Mouse (Mus musculus): ENCODE measurements at regions not wholly inside any gene's neighbourhood (a gene's known extent, or its start where the extent isn't known, plus 50 kb on each side); places are given as distances from the start of the nearest gene placed in this dataset.

DNA sequence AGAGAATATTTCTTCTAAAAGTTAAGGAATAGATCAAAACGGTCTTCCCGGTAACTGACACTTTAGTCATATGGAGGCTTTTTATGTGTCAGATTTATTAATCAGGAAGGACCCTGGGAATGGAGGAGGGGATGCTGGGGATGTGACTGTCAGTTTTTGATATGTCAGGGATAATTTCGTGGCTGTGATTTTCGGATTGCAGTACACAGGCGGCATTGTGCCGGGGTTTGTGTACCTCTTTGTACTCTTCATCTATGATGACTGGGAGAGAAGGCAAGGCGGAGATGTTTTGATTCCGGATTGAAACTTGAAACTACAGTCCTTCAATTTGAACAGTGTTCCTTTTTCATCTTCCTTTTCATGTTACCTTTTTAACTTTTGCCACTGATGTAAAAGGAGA is 344.2 kb downstream of the Mdfic start:
- Histone ChIP-seq H3K9me3 (replicated peaks) (no peaks in the 10 kb centered on the region), H3K36me3 (no peaks in the 10 kb centered on the region), H3K27me3 (ENCODE audit: low read depth, poor library complexity, severe bottlenecking) (no peaks in the 10 kb centered on the region), H3K4me1 (peaks cover 13% of the 10 kb centered on the region; the same call in 1 of the 2 replicates), H3K27ac (replicated peaks) (no peak overlapping the region), H3K4me3 (no peak overlapping the region)
- WGBS, result 88% methylated on average over 8 of the region's 8 CpGs
- no peak for DNase-seq (ENCODE audit: low spot score)

DNA sequence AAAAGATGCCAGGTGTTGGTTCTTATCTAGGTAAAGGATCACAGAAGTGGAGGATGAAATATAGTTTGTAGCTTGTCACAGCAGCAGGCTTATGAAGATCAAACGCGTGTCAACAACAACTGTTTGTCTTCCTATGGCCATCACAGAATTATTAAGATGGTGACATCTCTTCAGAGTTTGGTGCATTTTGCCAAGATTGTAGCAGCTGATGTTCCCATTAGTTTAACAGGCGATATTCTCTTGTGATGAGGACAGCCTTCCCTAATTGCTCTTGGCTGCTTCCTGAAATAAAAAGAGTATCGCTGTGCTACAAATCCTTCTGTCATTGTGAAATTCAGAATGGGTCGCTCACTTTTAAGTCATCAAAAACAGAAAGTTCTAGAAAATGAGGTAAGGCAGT is 344.7 kb downstream of the Mdfic start:
- WGBS, result 92% methylated on average over 5 of the region's 5 CpGs
- DNase-seq (ENCODE audit: low spot score), result no peak
- Histone ChIP-seq H3K36me3 (no peaks in the 10 kb centered on the region), H3K27me3 (ENCODE audit: low read depth, poor library complexity, severe bottlenecking) (no peaks in the 10 kb centered on the region), H3K27ac (replicated peaks) (no peak overlapping the region), H3K9me3 (replicated peaks) (no peaks in the 10 kb centered on the region), H3K4me3 (no peak overlapping the region), H3K4me1 (peaks cover 13% of the 10 kb centered on the region; the same call in 1 of the 2 replicates)

DNA sequence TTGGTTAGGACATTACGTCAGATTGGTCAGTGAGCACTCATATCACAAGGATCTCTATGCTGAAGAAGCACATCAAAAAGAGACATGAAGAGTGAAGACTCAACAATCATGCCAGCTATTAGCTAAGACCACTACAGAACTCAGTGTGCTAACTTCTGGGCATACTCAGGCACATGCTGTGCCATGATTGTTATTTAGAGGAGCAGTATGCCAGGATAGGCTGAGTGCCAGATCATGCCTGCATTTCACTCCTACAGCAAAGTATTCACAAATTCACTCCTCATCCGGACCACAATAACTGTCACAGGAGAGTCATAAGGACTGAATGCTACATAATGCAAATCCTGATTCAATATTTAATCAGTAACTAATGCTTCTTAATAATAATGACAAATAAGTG is 355.8 kb downstream of the Mdfic start:
- H3K27ac ChIP-seq (replicated peaks), result no peak overlapping the region
- no peaks in the 10 kb centered on the region for H3K9me3 ChIP-seq (replicated peaks)
- no peaks in the 10 kb centered on the region for H3K36me3 ChIP-seq
- no peak for DNase-seq (ENCODE audit: low spot score)
- no peaks in the 10 kb centered on the region for H3K27me3 ChIP-seq (ENCODE audit: low read depth, poor library complexity, severe bottlenecking)
- WGBS, result 89% methylated on average over 2 of the region's 2 CpGs
- H3K4me3 ChIP-seq, result no peak overlapping the region
- no peaks in the 10 kb centered on the region for H3K4me1 ChIP-seq

DNA sequence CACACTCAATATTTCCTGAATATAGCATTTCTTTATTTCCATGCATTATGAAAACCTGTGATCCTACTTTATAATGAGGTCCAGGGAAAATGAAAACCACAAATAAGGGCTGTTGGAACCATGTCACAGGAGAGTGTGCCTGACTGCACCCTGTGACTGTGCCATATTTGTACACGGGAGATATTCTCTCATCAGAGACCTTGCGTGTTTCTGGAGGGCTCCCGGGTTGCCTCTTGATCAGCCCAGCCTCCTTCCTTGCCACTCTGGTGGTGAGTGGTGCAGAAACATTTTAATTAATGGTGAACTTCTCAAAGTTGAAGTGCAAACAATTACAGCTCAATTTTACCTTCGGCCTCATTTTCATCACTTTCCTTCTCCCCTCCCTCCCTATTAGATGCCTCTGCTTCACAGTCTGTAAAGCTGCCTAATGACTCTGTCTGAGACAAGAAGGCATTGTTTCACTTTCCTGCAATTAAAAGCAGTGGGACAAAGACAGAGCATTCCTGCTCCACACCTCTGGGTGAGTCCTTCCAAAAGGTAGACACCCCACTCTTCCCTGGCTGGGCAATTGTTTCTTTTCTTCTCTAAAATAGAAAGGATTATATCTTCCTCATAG is 356.8 kb downstream of the Mdfic start:
- DNase-seq (ENCODE audit: low spot score), result no peak
- no peaks in the 10 kb centered on the region for H3K36me3 ChIP-seq
- H3K9me3 ChIP-seq (replicated peaks), result no peaks in the 10 kb centered on the region
- no peaks in the 10 kb centered on the region for H3K27me3 ChIP-seq (ENCODE audit: low read depth, poor library complexity, severe bottlenecking)
- no peak overlapping the region for H3K4me3 ChIP-seq
- H3K27ac ChIP-seq (replicated peaks), result no peak overlapping the region
- WGBS, result 81% methylated on average over 4 of the region's 4 CpGs
- no peaks in the 10 kb centered on the region for H3K4me1 ChIP-seq

DNA sequence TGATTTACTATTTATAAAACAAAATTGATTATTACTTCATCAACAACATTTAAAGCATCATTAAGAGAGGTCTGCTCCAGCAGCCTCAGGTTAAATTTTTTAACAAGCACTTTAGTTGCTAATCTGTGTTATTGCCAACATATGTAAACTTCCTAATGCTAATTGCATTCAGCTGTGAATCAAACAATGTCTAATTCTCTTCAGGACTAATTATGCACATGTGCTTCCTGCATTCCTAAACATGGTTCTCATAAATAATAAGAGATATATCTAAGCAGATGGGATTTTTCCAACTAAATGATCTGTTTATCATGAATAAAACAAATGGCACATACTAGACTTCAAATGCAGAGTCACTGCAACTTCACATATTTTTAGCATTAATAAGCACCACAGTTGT is 357.5 kb downstream of the Mdfic start:
- Histone ChIP-seq H3K4me1 (no peaks in the 10 kb centered on the region), H3K27ac (replicated peaks) (no peak overlapping the region), H3K4me3 (no peak overlapping the region), H3K9me3 (replicated peaks) (no peaks in the 10 kb centered on the region), H3K27me3 (ENCODE audit: low read depth, poor library complexity, severe bottlenecking) (no peaks in the 10 kb centered on the region), H3K36me3 (no peaks in the 10 kb centered on the region)
- no peak for DNase-seq (ENCODE audit: low spot score)

DNA sequence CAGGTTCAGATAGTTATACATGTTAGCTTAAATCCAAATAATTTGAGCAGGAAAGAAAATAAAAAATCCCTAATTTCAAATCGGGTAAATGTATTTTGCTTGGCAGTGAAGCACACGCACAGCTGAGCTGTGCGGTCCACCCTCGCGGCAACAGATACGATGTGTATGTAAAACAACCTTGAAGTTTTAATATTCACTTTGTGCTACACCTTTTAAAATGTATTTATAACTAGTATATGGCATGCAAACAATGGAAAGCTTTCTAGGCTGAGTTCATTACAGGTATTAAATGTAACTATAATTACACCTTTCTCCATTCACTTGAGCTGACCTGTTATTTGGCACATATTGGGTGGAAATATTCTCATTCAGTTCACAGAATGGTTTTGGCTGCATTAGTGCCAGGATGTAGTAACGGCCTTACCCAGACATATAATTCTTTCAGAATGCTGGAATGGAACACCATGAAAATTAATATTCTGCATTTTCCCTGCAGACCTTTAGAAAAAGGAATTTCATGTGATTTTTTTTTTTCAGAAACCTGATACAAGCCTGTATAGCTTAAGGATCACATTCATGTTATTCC is 366.6 kb downstream of the Mdfic start:
- Histone ChIP-seq H3K27me3 (ENCODE audit: low read depth, poor library complexity, severe bottlenecking) (no peaks in the 10 kb centered on the region), H3K27ac (replicated peaks) (no peak overlapping the region), H3K36me3 (no peaks in the 10 kb centered on the region), H3K9me3 (replicated peaks) (no peaks in the 10 kb centered on the region), H3K4me3 (no peak overlapping the region), H3K4me1 (no peaks in the 10 kb centered on the region)
- 93% methylated on average over 7 of the region's 7 CpGs for WGBS
- DNase-seq (ENCODE audit: low spot score), result no peak

DNA sequence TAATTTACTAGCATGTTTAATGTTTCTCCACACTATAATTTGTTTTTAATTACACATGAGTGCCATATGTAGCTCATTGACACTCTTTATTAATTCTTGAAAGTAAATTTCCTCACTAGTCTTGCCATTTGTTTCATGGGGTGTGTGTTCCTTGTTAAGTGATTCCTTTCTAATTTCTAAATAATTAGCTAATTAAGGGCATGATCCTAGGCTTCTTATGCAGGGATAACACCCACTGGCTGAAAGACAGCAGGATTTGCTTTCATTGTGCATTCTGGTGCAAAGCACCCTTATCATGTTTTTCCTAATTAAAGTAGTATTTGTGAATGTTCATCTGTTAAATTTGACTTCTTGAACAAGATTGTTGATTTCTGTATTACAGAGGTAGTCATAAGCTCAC is 378.3 kb downstream of the Mdfic start:
- H3K27me3 ChIP-seq (ENCODE audit: low read depth, poor library complexity, severe bottlenecking), result no peaks in the 10 kb centered on the region
- no peaks in the 10 kb centered on the region for H3K9me3 ChIP-seq (replicated peaks)
- no peak overlapping the region for H3K4me3 ChIP-seq
- no peaks in the 10 kb centered on the region for H3K4me1 ChIP-seq
- no peaks in the 10 kb centered on the region for H3K36me3 ChIP-seq
- no peak for DNase-seq (ENCODE audit: low spot score)
- no peak overlapping the region for H3K27ac ChIP-seq (replicated peaks)

DNA sequence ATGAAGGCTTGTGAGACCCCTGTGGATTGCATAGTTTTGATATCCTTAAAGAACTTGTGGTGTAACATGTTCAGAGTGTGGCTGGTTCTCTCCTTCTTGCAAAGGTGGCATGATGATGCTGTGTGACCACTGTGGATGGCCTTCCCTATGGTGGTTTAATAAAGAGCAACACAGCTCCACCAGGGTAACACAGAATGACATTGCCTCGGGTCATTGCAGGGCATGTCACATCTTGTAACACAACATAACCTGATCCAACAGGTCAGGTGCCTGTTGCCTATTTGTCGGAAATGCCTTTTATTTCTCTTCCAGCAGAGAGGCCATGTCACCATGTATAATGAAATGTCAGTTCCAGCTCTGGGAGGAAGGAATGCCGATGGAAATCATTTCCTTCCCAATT is 420.5 kb downstream of the Mdfic start:
- Histone ChIP-seq H3K27me3 (ENCODE audit: low read depth, poor library complexity, severe bottlenecking) (no peaks in the 10 kb centered on the region), H3K27ac (replicated peaks) (no peak overlapping the region), H3K9me3 (replicated peaks) (no peaks in the 10 kb centered on the region), H3K4me1 (no peaks in the 10 kb centered on the region), H3K4me3 (no peak overlapping the region), H3K36me3 (no peaks in the 10 kb centered on the region)
- DNase-seq (ENCODE audit: low spot score), result no peak
- WGBS, result 65% methylated on average over 3 of the region's 3 CpGs

DNA sequence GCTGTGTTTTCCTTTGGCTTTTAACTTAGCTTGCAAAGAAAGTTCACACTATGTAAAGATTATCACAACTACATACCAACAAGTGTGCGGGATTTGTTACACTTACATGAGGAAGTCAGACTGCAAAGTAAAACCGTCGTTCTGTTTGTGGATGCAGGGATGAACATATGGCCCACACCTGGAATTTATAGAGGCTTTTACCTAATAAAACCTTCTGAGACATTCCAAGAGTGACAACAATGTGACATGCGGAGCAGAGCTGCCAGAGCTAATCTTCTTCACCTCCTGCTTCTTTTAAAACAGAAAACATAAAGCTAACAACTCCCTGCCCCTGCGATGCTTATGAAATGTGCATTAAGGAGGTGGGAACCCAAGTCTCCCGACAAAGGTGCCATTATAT is 424.1 kb downstream of the Mdfic start:
- no peak for DNase-seq (ENCODE audit: low spot score)
- 73% methylated on average over 6 of the region's 6 CpGs for WGBS

DNA sequence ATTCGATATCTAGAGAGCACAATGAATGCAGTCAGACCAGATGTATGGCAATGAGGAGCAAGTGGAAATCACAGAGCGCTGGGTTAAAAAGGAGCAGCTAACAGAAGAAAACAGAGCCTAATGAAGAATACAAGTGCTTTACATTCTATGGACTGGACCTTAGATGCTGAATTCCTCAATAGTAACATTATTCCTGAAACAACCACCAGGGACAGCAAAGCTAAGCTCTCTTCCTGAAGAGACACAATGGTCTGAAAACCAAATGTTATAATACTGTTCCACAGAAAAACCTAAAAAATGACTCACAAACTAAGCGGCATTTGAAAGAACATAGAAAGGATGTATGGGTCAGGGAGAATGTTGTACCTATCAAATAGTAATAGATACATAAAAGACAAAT is 430.1 kb downstream of the Mdfic start:
- peaks cover 8% of the 10 kb centered on the region for H3K4me1 ChIP-seq
- H3K27ac ChIP-seq (replicated peaks), result no peak overlapping the region
- no peaks in the 10 kb centered on the region for H3K9me3 ChIP-seq (replicated peaks)
- 89% methylated on average over 3 of the region's 3 CpGs for WGBS
- no peak overlapping the region for H3K4me3 ChIP-seq
- no peaks in the 10 kb centered on the region for H3K27me3 ChIP-seq (ENCODE audit: low read depth, poor library complexity, severe bottlenecking)
- no peak for DNase-seq (ENCODE audit: low spot score)
- H3K36me3 ChIP-seq, result no peaks in the 10 kb centered on the region

More for the DNA sequence above, 424.1 kb downstream of the Mdfic start:
- Histone ChIP-seq H3K4me1 (peaks cover 7% of the 10 kb centered on the region), H3K27me3 (ENCODE audit: low read depth, poor library complexity, severe bottlenecking) (no peaks in the 10 kb centered on the region), H3K36me3 (no peaks in the 10 kb centered on the region), H3K4me3 (no peak overlapping the region), H3K27ac (replicated peaks) (no peak overlapping the region), H3K9me3 (replicated peaks) (no peaks in the 10 kb centered on the region)

DNA sequence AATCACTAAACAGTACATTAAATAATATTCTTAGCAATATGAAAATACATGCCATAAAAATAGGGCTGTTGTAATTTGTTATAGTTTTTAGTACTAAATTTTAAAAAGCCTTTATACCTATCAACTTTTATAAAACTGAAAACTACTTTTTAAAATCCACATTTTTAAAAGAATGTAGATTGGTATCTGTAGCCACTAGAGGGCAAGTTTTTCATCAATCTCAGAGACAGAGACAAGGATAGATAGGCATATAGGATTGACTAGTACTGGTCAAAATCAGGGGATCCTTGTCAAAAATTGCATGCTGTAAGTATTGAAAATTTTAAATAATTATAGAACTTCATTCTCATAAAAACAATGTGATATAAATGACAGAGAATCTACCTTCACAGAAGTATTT is 431.0 kb downstream of the Mdfic start:
- Histone ChIP-seq H3K4me3 (no peak overlapping the region), H3K27me3 (ENCODE audit: low read depth, poor library complexity, severe bottlenecking) (no peaks in the 10 kb centered on the region), H3K27ac (replicated peaks) (no peak overlapping the region), H3K9me3 (replicated peaks) (no peaks in the 10 kb centered on the region), H3K4me1 (peaks cover 8% of the 10 kb centered on the region), H3K36me3 (no peaks in the 10 kb centered on the region)
- DNase-seq (ENCODE audit: low spot score), result no peak

DNA sequence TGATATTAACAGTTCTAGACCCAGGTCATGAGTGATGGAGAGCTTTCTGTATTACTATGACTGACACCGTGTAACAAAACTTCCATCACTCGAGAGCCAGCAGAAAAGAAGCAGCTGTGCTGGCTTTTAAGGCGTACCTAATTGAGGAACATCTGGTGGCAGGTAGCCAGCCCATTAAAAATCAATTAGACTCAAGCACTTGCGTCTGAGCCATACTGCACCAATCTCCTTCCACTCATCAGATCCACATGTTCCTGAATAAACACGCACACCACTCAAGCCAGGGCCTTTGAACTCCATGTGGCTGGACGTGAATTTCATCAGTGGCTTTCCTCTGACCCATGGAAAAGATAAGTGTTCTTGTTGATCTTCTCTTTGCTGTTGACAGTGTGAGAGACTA is 432.2 kb downstream of the Mdfic start:
- Histone ChIP-seq H3K9me3 (replicated peaks) (no peaks in the 10 kb centered on the region), H3K27ac (replicated peaks) (no peak overlapping the region), H3K27me3 (ENCODE audit: low read depth, poor library complexity, severe bottlenecking) (no peaks in the 10 kb centered on the region), H3K4me3 (no peak overlapping the region), H3K4me1 (peaks cover 8% of the 10 kb centered on the region), H3K36me3 (no peaks in the 10 kb centered on the region)
- no peak for DNase-seq (ENCODE audit: low spot score)
- 67% methylated on average over 6 of the region's 6 CpGs for WGBS

DNA sequence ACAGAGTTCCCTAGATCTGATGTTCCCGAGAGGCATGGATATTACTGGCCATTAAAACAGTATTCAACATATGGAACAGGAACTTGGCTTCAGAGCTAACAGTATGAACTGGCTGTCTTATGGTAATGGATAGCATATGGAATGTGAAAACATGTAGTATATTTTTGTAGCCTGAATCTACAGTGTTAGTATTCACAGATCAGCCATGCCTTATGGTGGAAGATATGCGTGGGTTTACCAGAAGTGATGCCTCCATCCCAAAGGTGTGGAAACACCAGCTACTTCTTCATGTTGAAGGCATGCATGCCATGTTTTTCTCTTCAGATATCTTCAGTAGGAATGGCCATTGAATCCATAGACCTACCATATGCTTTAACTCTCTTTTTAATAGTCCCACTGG is 444.6 kb downstream of the Mdfic start:
- no peak for DNase-seq (ENCODE audit: low spot score)
- Histone ChIP-seq H3K4me3 (no peak overlapping the region), H3K27ac (replicated peaks) (no peak overlapping the region), H3K9me3 (replicated peaks) (no peaks in the 10 kb centered on the region), H3K4me1 (no peaks in the 10 kb centered on the region), H3K36me3 (no peaks in the 10 kb centered on the region), H3K27me3 (ENCODE audit: low read depth, poor library complexity, severe bottlenecking) (no peaks in the 10 kb centered on the region)
- 96% methylated on average over 2 of the region's 2 CpGs for WGBS

DNA sequence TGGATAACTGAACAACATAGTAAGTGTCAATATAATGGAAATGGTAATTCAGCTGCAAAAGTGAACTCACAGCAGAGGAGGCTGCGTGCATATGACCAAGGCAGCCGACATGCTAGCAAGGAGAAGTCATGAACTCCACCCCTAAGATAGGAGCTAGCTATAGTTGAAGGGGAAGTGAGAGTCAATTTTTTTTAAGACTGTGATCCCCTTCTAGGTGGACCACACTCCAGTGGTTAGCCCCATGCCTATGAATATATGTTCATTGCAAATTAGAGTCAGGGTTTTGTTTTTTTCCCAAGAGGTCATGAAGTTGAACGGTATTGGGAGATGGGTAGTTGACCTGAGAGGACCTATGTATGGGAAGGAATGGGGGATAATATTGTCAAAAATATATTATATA is 451.4 kb downstream of the Mdfic start:
- Histone ChIP-seq H3K27me3 (ENCODE audit: low read depth, poor library complexity, severe bottlenecking) (no peaks in the 10 kb centered on the region), H3K9me3 (replicated peaks) (no peaks in the 10 kb centered on the region), H3K27ac (replicated peaks) (no peak overlapping the region), H3K4me1 (no peaks in the 10 kb centered on the region), H3K36me3 (no peaks in the 10 kb centered on the region), H3K4me3 (no peak overlapping the region)
- DNase-seq (ENCODE audit: low spot score), result no peak
- WGBS, result 94% methylated on average over 3 of the region's 3 CpGs
